In the genomic region with DNA sequence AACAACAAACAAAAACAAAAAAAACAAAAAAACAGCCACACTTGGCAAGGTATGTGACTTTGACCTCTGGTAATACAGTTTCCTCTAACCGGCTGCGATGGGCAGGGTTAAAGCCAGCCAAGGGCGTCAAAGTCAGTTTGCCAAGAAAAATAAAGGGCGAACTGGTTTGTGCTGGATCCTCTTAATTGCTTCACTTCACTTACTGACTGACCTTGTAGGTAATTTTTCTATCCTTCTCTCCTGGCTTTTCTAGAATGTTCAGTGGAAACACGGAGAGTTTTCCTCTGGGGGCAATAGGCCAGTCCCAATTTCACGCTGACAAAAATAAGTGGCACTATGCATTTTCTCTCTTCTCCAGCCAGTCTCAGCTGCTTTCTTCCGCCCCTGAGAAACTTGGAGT, we compare ENCODE assay signal across 8 mouse cellular contexts. TPM values are rescaled to one million over a fixed set of nuclear protein-coding genes. Genes with fewer than 3 reads are reported as not detected.
A peak's percentile ranks its signal among the peaks of the same experiment; 100 is the strongest.
DNase-seq lines count a peak whose midpoint lies in the region; ATAC-seq lines count a peak whose summit lies in the region.

No protein-coding gene starts in this region.

- H3K4me3 ChIP-seq in embryonic facial prominence, embryonic 11.5 days (ENCODE audit: low read depth, low read length), result peak overlapping the region; percentile 45
- H3K4me3 ChIP-seq in midbrain, embryonic 15.5 days, result peak overlapping the region; percentile 58

- 18% methylated on average over 7 of the region's 7 CpGs for WGBS in embryonic facial prominence, embryonic 11.5 days
- WGBS in midbrain, embryonic 15.5 days, result 25% methylated on average over 7 of the region's 7 CpGs

- peak overlapping the region; percentile 78 for H3K4me2 ChIP-seq in embryonic facial prominence, embryonic 11.5 days (ENCODE audit: low read depth, low read length)
- H3K4me2 ChIP-seq in midbrain, embryonic 15.5 days, result peak overlapping the region; percentile 61

- H3K4me1 ChIP-seq in embryonic facial prominence, embryonic 11.5 days (ENCODE audit: control insufficient read depth, insufficient read depth, low read length), result no peaks in the 10 kb centered on the region
- H3K4me1 ChIP-seq in midbrain, embryonic 15.5 days, result peaks cover 27% of the 10 kb centered on the region

- intact Hi-C loops in heart, postnatal 14 days (cut with DNase I), result loop anchor here (2.0 to 5.0 kb wide), 4 partner anchors 37 to 439 kb away; no protein-coding TSS in a partner anchor

- H3K27me3 ChIP-seq in embryonic facial prominence, embryonic 11.5 days (ENCODE audit: control insufficient read depth, insufficient read depth, low read length), result no peaks in the 10 kb centered on the region
- H3K27me3 ChIP-seq in midbrain, embryonic 15.5 days (replicated peaks), result no peaks in the 10 kb centered on the region

- H3K36me3 ChIP-seq in embryonic facial prominence, embryonic 11.5 days (replicated peaks; ENCODE audit: control insufficient read depth, insufficient read depth, low read depth, low read length), result no peaks in the 10 kb centered on the region
- no peaks in the 10 kb centered on the region for H3K36me3 ChIP-seq in midbrain, embryonic 15.5 days (replicated peaks)

- no peaks in the 10 kb centered on the region for H3K9me3 ChIP-seq in embryonic facial prominence, embryonic 11.5 days (replicated peaks; ENCODE audit: control insufficient read depth, low read length)
- no peaks in the 10 kb centered on the region for H3K9me3 ChIP-seq in midbrain, embryonic 15.5 days

- H3K9ac ChIP-seq in embryonic facial prominence, embryonic 11.5 days (replicated peaks; ENCODE audit: low read length), result no peak overlapping the region
- peak overlapping the region; percentile 80 for H3K9ac ChIP-seq in midbrain, embryonic 15.5 days

- peak; percentile 79 for DNase-seq in adipocyte (ENCODE audit: low spot score)
- DNase-seq in embryonic facial prominence, embryonic 11.5 days (ENCODE audit: low spot score), result peak; percentile 10
- peak; percentile 5 to 35 for DNase-seq in heart, postnatal 14 days
- DNase-seq in kidney, postnatal 4 days, result peak; percentile 44 to 66
- DNase-seq in ovary, postnatal 10 days (ENCODE audit: low spot score), result no peak
- DNase-seq in right cerebral cortex, postnatal 36 days (ENCODE audit: low spot score in 2 of 2), result no peak

- ATAC-seq in embryonic facial prominence, embryonic 11.5 days (replicated peaks; ENCODE audit: insufficient number of reproducible peaks, low FRiP score, low TSS enrichment, low read depth), result no peak
- ATAC-seq in midbrain, embryonic 15.5 days (replicated peaks), result peak; percentile 9; the same call in 1 of the 2 replicates
- no peak for ATAC-seq in megakaryocyte-erythroid progenitor cell, adult 5-6 weeks (replicated peaks; ENCODE audit: low FRiP score, low TSS enrichment, poor library complexity, severe bottlenecking)

- no peak overlapping the region for H3K27ac ChIP-seq in embryonic facial prominence, embryonic 11.5 days (replicated peaks; ENCODE audit: low read depth, low read length)
- H3K27ac ChIP-seq in midbrain, embryonic 15.5 days, result peak overlapping the region; percentile 95

RNA-seq across cellular contexts. Expression of gene Xcl1, which starts 35.8 kb away (rescaled TPM):
- not detected in 2 replicates for polyA plus RNA-seq in embryonic facial prominence, embryonic 11.5 days (2014; fragmentation: Nextera tagmentation; extraction: Ambion mirVana)
- total RNA-seq in heart, postnatal 14 days (2021), result not detected
- not detected in 2 replicates for polyA plus RNA-seq in midbrain, embryonic 15.5 days (2015; fragmentation: Nextera tagmentation; extraction: Ambion mirVana)
- total RNA-seq in megakaryocyte-erythroid progenitor cell, adult 5-6 weeks (2014; fragmentation: Nextera tagmentation), result 25.0 TPM in 1 of 2 replicates, not detected in the other
- 26.7 TPM in 1 of 2 replicates, not detected in the other for total RNA-seq in megakaryocyte-erythroid progenitor cell, adult 5-6 weeks (2017)

Comparison
In these comparisons a context has a peak if more than half of its experiments do, and no peak if none do; other contexts are left out.
1. DNase-seq: peak in adipocyte (single experiment), embryonic facial prominence, embryonic 11.5 days (single experiment), heart, postnatal 14 days (2 of 2) and kidney, postnatal 4 days (2 of 2); none in ovary, postnatal 10 days (single experiment) and right cerebral cortex, postnatal 36 days (0 of 2).